Mouse (Mus musculus) stomach, embryonic 16.5 days (tissue): ENCODE results near the gene Rap1b. TPM values are rescaled to one million over a fixed set of nuclear protein-coding genes. Genes with fewer than 3 reads are reported as not detected.
A peak's percentile ranks its signal among the peaks of the same experiment; 100 is the strongest.

Experiments used
- ATAC-seq: fragments of 200-750 bp; cut with Nextera tagmentation; 2 replicates; pipeline ENCODE4 v1.8.0; 2017; ENCODE audit warnings: moderate number of reproducible peaks, moderate TSS enrichment; ENCODE audit not compliant: insufficient read depth, low FRiP score
- H3K27ac ChIP-seq: fragments of 300-500 bp; sonication (generic); 2 replicates; pipeline ENCODE4 v1.5.1; 2014; ENCODE audit warnings: low read length
- H3K27me3 ChIP-seq: fragments of 300-500 bp; sonication (generic); 2 replicates; pipeline ENCODE4 v1.6.1; 2014; ENCODE audit warnings: low read length, control low read depth, mixed read lengths; ENCODE audit not compliant: control insufficient read depth, insufficient read depth
- H3K36me3 ChIP-seq: fragments of 300-500 bp; sonication (generic); 2 replicates; pipeline ENCODE4 v1.6.1; 2014; ENCODE audit warnings: low read length; ENCODE audit not compliant: control insufficient read depth, insufficient read depth
- H3K4me1 ChIP-seq: fragments of 300-500 bp; sonication (generic); 2 replicates; pipeline ENCODE4 v1.6.1; 2014; ENCODE audit warnings: low read length, control low read depth, mixed read lengths; ENCODE audit not compliant: control insufficient read depth, insufficient read depth
- H3K4me2 ChIP-seq: fragments of 300-500 bp; sonication (generic); 2 replicates; pipeline ENCODE4 v1.6.1; 2014; ENCODE audit warnings: low read depth, low read length, mixed read lengths
- H3K4me3 ChIP-seq: fragments of 300-500 bp; sonication (generic); replicated peaks from 2 replicates; pipeline ENCODE4 v1.5.1; 2014; ENCODE audit warnings: mild to moderate bottlenecking, low read length
- H3K9ac ChIP-seq: fragments of 300-500 bp; sonication (generic); 2 replicates; pipeline ENCODE4 v1.6.1; 2014; ENCODE audit warnings: low read length
- H3K9me3 ChIP-seq: fragments of 300-500 bp; sonication (generic); replicated peaks from 2 replicates; pipeline ENCODE4 v1.6.1; 2016; ENCODE audit warnings: low read length, control low read depth; ENCODE audit not compliant: control insufficient read depth
- WGBS: fragments of 180-500 bp; shearing (Covaris S2); extraction: QIAGEN DNeasy Blood & Tissue Kit; methylation state at CpG from one replicate; pipeline ENCODE4 v1.1.7; 2014; 5-methylcytosine and 5-hydroxymethylcytosine counted together
- polyA plus RNA-seq: library from polyadenylated mRNA; unstranded; fragments of >200 nt; fragmentation: Nextera tagmentation; extraction: Ambion mirVana; gene quantifications from 2 replicates; pipeline ENCODE4 v1.2.1, GENCODE M21; 2015

The Rap1b gene
- polyA plus RNA-seq, 1 experiment from 2014 or later = 176 TPM

GRCm38 (mm10) chr10:117835453-117835852 is 10.4 kb downstream of the Rap1b start:
- Histone ChIP-seq H3K27ac (no peak overlapping the region), H3K9ac (no peak overlapping the region), H3K36me3 (no peaks in the 10 kb centered on the region), H3K4me2 (no peak overlapping the region), H3K4me3 (no peak overlapping the region), H3K4me1 (peaks cover 10% of the 10 kb centered on the region; the same call in 1 of the 2 replicates), H3K9me3 (no peaks in the 10 kb centered on the region), H3K27me3 (no peaks in the 10 kb centered on the region)
- ATAC-seq = no peak
- WGBS = 65% methylated on average over 5 of the region's 5 CpGs

GRCm38 (mm10) chr10:117830797-117831196 is 15.0 kb downstream of the Rap1b start:
- 72% methylated on average over 3 of the region's 3 CpGs for WGBS
- Histone ChIP-seq H3K27ac (no peak overlapping the region), H3K9ac (no peak overlapping the region), H3K4me2 (no peak overlapping the region), H3K4me3 (no peak overlapping the region), H3K4me1 (peaks cover 12% of the 10 kb centered on the region; the same call in 1 of the 2 replicates), H3K9me3 (no peaks in the 10 kb centered on the region), H3K27me3 (no peaks in the 10 kb centered on the region), H3K36me3 (no peaks in the 10 kb centered on the region)
- no peak for ATAC-seq

GRCm38 (mm10) chr10:117829472-117830155 is 16.2 kb downstream of the Rap1b start:
- no peak for ATAC-seq
- no peaks in the 10 kb centered on the region for H3K36me3 ChIP-seq
- H3K9me3 ChIP-seq = no peaks in the 10 kb centered on the region
- H3K4me2 ChIP-seq = no peak overlapping the region
- no peak overlapping the region for H3K27ac ChIP-seq
- H3K4me3 ChIP-seq = no peak overlapping the region
- peaks cover 12% of the 10 kb centered on the region; the same call in 1 of the 2 replicates for H3K4me1 ChIP-seq
- WGBS = 93% methylated on average over 7 of the region's 7 CpGs
- no peak overlapping the region for H3K9ac ChIP-seq
- H3K27me3 ChIP-seq = no peaks in the 10 kb centered on the region

GRCm38 (mm10) chr10:117829022-117829421 is 16.8 kb downstream of the Rap1b start:
- 70% methylated on average over 4 of the region's 4 CpGs for WGBS
- ATAC-seq = no peak
- H3K9me3 ChIP-seq = no peaks in the 10 kb centered on the region
- no peak overlapping the region for H3K9ac ChIP-seq
- no peaks in the 10 kb centered on the region for H3K27me3 ChIP-seq
- no peak overlapping the region for H3K27ac ChIP-seq
- peaks cover 13% of the 10 kb centered on the region; the same call in 1 of the 2 replicates for H3K4me1 ChIP-seq
- H3K4me2 ChIP-seq = no peak overlapping the region
- no peaks in the 10 kb centered on the region for H3K36me3 ChIP-seq
- H3K4me3 ChIP-seq = no peak overlapping the region

- Histone ChIP-seq H3K4me1 (peaks cover 12% of the 10 kb centered on the region; the same call in 1 of the 2 replicates), H3K4me3 (no peak overlapping the region), H3K9ac (no peak overlapping the region), H3K36me3 (peaks cover under 1% of the 10 kb centered on the region; the same call in 1 of the 2 replicates), H3K4me2 (no peak overlapping the region), H3K9me3 (no peaks in the 10 kb centered on the region), H3K27me3 (no peaks in the 10 kb centered on the region), H3K27ac (no peak overlapping the region)
- no peak for ATAC-seq
- 58% methylated on average over 4 of the region's 4 CpGs for WGBS
Measured at GRCm38 (mm10) chr10:117828536-117828935, 17.3 kb downstream of the Rap1b start.

GRCm38 (mm10) chr10:117824647-117825046 is 21.2 kb downstream of the Rap1b start:
- H3K36me3 ChIP-seq = peaks cover 22% of the 10 kb centered on the region; the same call in 1 of the 2 replicates
- no peak overlapping the region for H3K9ac ChIP-seq
- peaks cover 9% of the 10 kb centered on the region; the same call in 1 of the 2 replicates for H3K4me1 ChIP-seq
- 68% methylated on average over 4 of the region's 4 CpGs for WGBS
- H3K9me3 ChIP-seq = no peaks in the 10 kb centered on the region
- H3K27me3 ChIP-seq = no peaks in the 10 kb centered on the region
- no peak for ATAC-seq
- H3K27ac ChIP-seq = no peak overlapping the region
- H3K4me3 ChIP-seq = no peak overlapping the region
- H3K4me2 ChIP-seq = no peak overlapping the region

- H3K4me3 ChIP-seq = no peak overlapping the region
- no peaks in the 10 kb centered on the region for H3K9me3 ChIP-seq
- no peak overlapping the region for H3K27ac ChIP-seq
- WGBS = 65% methylated on average over 4 of the region's 4 CpGs
- H3K27me3 ChIP-seq = no peaks in the 10 kb centered on the region
- H3K36me3 ChIP-seq = peaks cover 26% of the 10 kb centered on the region; the same call in 1 of the 2 replicates
- peaks cover 8% of the 10 kb centered on the region; the same call in 1 of the 2 replicates for H3K4me1 ChIP-seq
- no peak overlapping the region for H3K4me2 ChIP-seq
- ATAC-seq = peak; percentile 82
- H3K9ac ChIP-seq = no peak overlapping the region
Measured at GRCm38 (mm10) chr10:117824139-117824538, 21.7 kb downstream of the Rap1b start.

- Histone ChIP-seq H3K9ac (no peak overlapping the region), H3K27ac (no peak overlapping the region), H3K27me3 (no peaks in the 10 kb centered on the region), H3K4me1 (peaks cover 2% of the 10 kb centered on the region; the same call in 1 of the 2 replicates), H3K4me2 (no peak overlapping the region), H3K9me3 (no peaks in the 10 kb centered on the region), H3K36me3 (peaks cover 30% of the 10 kb centered on the region), H3K4me3 (no peak overlapping the region)
- ATAC-seq = no peak
- 68% methylated on average over 6 of the region's 6 CpGs for WGBS
Measured at GRCm38 (mm10) chr10:117823321-117823720, 22.5 kb downstream of the Rap1b start.

GRCm38 (mm10) chr10:117818600-117818999 is 27.2 kb downstream of the Rap1b start:
- Histone ChIP-seq H3K27ac (no peak overlapping the region), H3K4me1 (no peaks in the 10 kb centered on the region), H3K9me3 (no peaks in the 10 kb centered on the region), H3K4me3 (no peak overlapping the region), H3K9ac (no peak overlapping the region), H3K36me3 (peaks cover 42% of the 10 kb centered on the region), H3K27me3 (no peaks in the 10 kb centered on the region), H3K4me2 (no peak overlapping the region)
- 81% methylated on average over 6 of the region's 6 CpGs for WGBS
- ATAC-seq = no peak
